10 mouse cellular contexts compared by ENCODE assay signal in the genomic region with DNA sequence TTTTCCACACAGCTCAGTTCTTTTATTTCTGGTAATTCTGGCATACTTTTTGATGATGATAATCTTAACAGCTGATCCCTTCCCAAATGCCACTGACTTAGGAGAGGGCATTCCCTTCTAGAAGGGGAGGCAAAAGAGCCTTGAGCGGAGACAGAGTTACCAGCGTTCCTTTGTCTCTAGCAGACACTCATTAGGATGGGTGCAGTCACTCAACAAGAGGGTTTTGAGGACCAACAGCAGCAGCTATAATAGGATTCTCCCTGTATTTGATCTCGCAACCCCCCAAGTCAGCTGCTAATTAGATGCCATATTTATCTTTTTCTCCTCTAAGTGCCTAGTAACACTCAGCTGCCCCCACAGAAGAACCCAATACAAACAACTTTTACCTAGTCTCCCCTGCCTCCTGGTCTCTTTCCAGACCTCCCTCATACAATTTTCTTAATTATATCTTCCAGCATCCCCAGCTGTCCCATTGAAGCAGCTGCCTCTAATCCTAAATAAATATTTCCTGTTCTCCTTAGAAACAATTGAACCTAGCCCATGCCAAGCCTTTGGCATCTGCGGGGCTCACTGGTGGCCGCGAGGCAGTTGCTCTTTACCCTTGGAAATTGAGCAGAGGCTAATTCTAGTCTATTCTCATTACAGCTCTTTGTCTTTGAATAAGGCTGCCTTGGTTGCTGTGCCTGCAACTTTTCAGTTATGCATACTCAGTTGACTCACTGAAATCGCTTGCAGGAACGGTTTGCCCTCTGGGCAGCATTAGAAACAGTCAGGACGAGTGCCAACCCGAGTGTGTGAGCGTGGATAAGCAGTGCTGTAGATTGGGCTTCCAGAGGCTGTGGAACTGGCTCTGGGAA.
DNase-seq lines count a peak whose midpoint lies in the region; ATAC-seq lines count a peak whose summit lies in the region.
"Had no signal": no experiment of that assay in that cellular context is flagged by ENCODE, and none has a peak within 500 bp of the region (broad histone marks: within the 10 kb centered on the region; RNA-seq: fewer than 3 reads in every experiment).

No protein-coding gene starts in this region.

- no peak overlapping the region for H3K9ac ChIP-seq in hindbrain, embryonic 12.5 days

- no peaks in the 10 kb centered on the region for H3K36me3 ChIP-seq in hindbrain, embryonic 12.5 days

- peak; percentile 43 for ATAC-seq in hindbrain, embryonic 12.5 days (ENCODE audit: low FRiP score)

- no peaks in the 10 kb centered on the region for H3K9me3 ChIP-seq in hindbrain, embryonic 12.5 days (replicated peaks)

- no peak overlapping the region for H3K4me2 ChIP-seq in hindbrain, embryonic 12.5 days (replicated peaks)

- H3K27me3 ChIP-seq in hindbrain, embryonic 12.5 days: no peaks in the 10 kb centered on the region

- WGBS in hindbrain, embryonic 12.5 days: 55% methylated on average over 11 of the region's 11 CpGs

- peaks cover 10% of the 10 kb centered on the region for H3K4me1 ChIP-seq in hindbrain, embryonic 12.5 days

- H3K4me3 ChIP-seq in hindbrain, embryonic 12.5 days: no peak overlapping the region

- H3K27ac ChIP-seq in hindbrain, embryonic 12.5 days: peak overlapping the region; percentile 35; the same call in 1 of the 2 replicates

- DNase-seq in heart, postnatal 4 days: peak; percentile 6
- DNase-seq in heart, adult 8-10 months (ENCODE audit: low spot score): no peak
- DNase-seq in right cerebral cortex, postnatal 10 days (ENCODE audit: low spot score in 2 of 2): peak; percentile 44 to 48
- no peak for DNase-seq in right cerebral cortex, postnatal 25 days
- no peak for DNase-seq in cerebellum, adult 9-10 months
- no peak for DNase-seq in urinary bladder, adult 2 months (ENCODE audit: low spot score)
- DNase-seq in adrenal gland, postnatal 25 days: no peak
- DNase-seq: cerebellum, adult 2 months; thymus, postnatal 4 days had no signal

Comparison
In these comparisons a context has a peak if more than half of its experiments do, and no peak if none do; other contexts are left out.
1. DNase-seq: peak in heart, postnatal 4 days (single experiment) and right cerebral cortex, postnatal 10 days (2 of 2); none in heart, adult 8-10 months (single experiment), right cerebral cortex, postnatal 25 days (single experiment), cerebellum, adult 9-10 months (single experiment), urinary bladder, adult 2 months (single experiment) and adrenal gland, postnatal 25 days (single experiment).